In the genomic region with DNA sequence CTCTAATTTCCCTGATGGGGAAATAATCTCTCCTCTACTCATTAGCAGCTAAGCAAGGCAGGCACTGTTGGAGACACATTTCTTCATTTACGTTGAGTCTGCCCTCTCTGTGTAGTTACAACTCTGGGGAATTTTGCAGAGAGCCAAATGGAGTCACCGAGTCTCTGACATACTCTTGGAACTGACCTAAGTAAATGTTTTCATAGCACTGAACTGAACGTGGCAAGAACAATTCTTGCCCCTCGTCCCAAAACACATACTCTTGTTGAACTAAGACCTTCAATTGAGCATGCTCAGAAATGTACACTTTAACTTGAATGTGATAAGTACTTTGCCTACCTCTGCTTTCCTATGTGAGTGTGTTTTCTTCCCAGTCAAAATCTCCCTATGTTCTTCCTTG, we compare ENCODE assay signal across 30 mouse cellular contexts.
"Had no signal": no experiment of that assay in that cellular context is flagged by ENCODE, and none has a peak within 500 bp of the region (broad histone marks: within the 10 kb centered on the region; RNA-seq: fewer than 3 reads in every experiment).

No protein-coding gene starts in this region.

- H3K27me3 ChIP-seq: limb, embryonic 12.5 days; limb, embryonic 13.5 days; limb, embryonic 15.5 days; liver, embryonic 12.5 days; liver, embryonic 13.5 days; liver, embryonic 15.5 days; lung, embryonic 15.5 days; midbrain, embryonic 12.5 days; midbrain, embryonic 13.5 days; midbrain, embryonic 15.5 days; neural tube, embryonic 12.5 days had no signal

- H3K36me3 ChIP-seq: limb, embryonic 10.5 days; limb, embryonic 12.5 days; limb, embryonic 13.5 days; limb, embryonic 15.5 days; liver, embryonic 12.5 days; liver, embryonic 13.5 days; liver, embryonic 15.5 days; lung, embryonic 15.5 days; midbrain, embryonic 10.5 days; midbrain, embryonic 12.5 days; midbrain, embryonic 13.5 days; midbrain, embryonic 15.5 days; neural tube, embryonic 12.5 days had no signal

- H3K9ac ChIP-seq: limb, embryonic 12.5 days; limb, embryonic 13.5 days; limb, embryonic 15.5 days; liver, embryonic 12.5 days; liver, embryonic 13.5 days; liver, embryonic 14.5 days; liver, embryonic 15.5 days; liver, postnatal 0 days; lung, embryonic 14.5 days; lung, embryonic 15.5 days; midbrain, embryonic 12.5 days; midbrain, embryonic 13.5 days; midbrain, embryonic 15.5 days; neural tube, embryonic 12.5 days had no signal

- H3K4me3 ChIP-seq: left cerebral cortex, adult 2 months; limb, embryonic 10.5 days; limb, embryonic 12.5 days; limb, embryonic 13.5 days; limb, embryonic 15.5 days; liver, embryonic 12.5 days; liver, embryonic 13.5 days; liver, embryonic 15.5 days; lung, embryonic 15.5 days; megakaryocyte, embryonic 14.5 days; midbrain, embryonic 10.5 days; midbrain, embryonic 12.5 days; midbrain, embryonic 13.5 days; midbrain, embryonic 15.5 days; myocyte; neural tube, embryonic 12.5 days had no signal

- ATAC-seq: liver, embryonic 12.5 days; liver, postnatal 0 days; midbrain, embryonic 13.5 days; midbrain, embryonic 15.5 days; midbrain, embryonic 16.5 days had no signal

- H3K4me2 ChIP-seq: limb, embryonic 12.5 days; limb, embryonic 13.5 days; limb, embryonic 15.5 days; liver, embryonic 11.5 days; liver, embryonic 12.5 days; liver, embryonic 13.5 days; liver, embryonic 15.5 days; lung, embryonic 14.5 days; lung, embryonic 15.5 days; midbrain, embryonic 11.5 days; midbrain, embryonic 12.5 days; midbrain, embryonic 13.5 days; midbrain, embryonic 15.5 days; neural tube, embryonic 12.5 days had no signal

- H3K27ac ChIP-seq: left cerebral cortex, adult 2 months; limb, embryonic 12.5 days; limb, embryonic 13.5 days; limb, embryonic 15.5 days; liver, embryonic 12.5 days; liver, embryonic 13.5 days; liver, embryonic 14.5 days; liver, embryonic 15.5 days; lung, embryonic 15.5 days; macrophage; midbrain, embryonic 10.5 days; midbrain, embryonic 12.5 days; midbrain, embryonic 13.5 days; midbrain, embryonic 15.5 days; neural tube, embryonic 12.5 days had no signal

- H3K4me1 ChIP-seq: liver, embryonic 12.5 days; liver, embryonic 13.5 days; liver, embryonic 15.5 days; midbrain, embryonic 12.5 days; midbrain, embryonic 13.5 days; midbrain, embryonic 15.5 days; neural tube, embryonic 12.5 days had no signal

- H3K9me3 ChIP-seq: limb, embryonic 10.5 days; limb, embryonic 12.5 days; limb, embryonic 13.5 days; limb, embryonic 15.5 days; liver, embryonic 12.5 days; liver, embryonic 13.5 days; liver, embryonic 15.5 days; lung, embryonic 15.5 days; megakaryocyte, embryonic 14.5 days; midbrain, embryonic 10.5 days; midbrain, embryonic 12.5 days; midbrain, embryonic 13.5 days; midbrain, embryonic 15.5 days; neural tube, embryonic 12.5 days had no signal

- DNase-seq: left cerebral cortex, postnatal 4 days; liver; liver, embryonic 13.5 days; liver, postnatal 0 days; lung, adult 18-20 months; lung, embryonic 14.5 days; lung, postnatal 10 days; lung, postnatal 14 days; lung, postnatal 4 days; midbrain, embryonic 14.5 days had no signal
